Mouse (Mus musculus): Measurements from ENCODE around the gene Slc2a6. TPM values are rescaled to one million over a fixed set of nuclear protein-coding genes. Genes with fewer than 3 reads are reported as not detected.
A peak's percentile ranks its signal among the peaks of the same experiment; 100 is the strongest.

Slc2a6 gene
- 0.76 and 0.94 TPM in 2 replicates for polyA plus RNA-seq (2014; fragmentation: Nextera tagmentation; extraction: Ambion mirVana)

DNA sequence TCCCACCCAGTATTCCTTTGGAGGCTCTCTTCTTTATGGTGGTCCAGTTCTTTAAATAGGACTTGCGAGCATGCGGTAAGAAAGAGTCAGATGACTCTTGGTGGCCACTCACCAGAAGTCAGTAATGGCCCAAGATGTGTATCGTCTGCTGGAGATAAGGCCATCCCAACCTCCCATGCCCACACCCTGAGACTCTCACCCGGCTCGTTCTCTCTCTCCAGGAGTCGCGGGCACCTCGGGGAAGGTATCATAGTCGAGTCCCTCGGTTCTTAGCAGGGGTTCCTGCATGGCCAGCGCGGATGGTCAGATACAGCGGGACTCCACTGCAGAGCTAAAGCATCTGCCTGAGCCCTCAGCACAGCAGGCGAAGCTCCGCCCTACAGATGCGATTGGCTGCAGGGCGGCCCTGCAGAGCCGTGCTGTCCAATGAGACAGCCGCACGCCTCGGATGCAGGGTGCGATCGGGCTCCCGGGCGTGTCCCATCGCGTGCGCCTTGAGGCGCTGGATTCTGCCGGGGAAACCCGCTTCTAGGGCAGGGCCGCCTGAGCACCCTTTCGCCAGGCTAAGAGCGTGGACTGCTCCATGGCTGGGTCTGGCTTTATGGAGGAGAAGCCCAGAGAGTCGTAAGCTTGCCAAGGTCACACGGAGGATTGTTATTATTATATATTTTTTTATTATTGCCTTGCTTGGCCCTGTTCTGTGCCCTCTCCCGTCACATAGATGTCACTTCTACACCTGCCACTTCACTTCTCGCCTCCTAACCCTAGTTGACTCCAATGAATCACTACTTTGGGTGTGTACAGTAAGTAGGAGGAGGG lies at the start of gene Slc2a6:
Gene Slc2a6, minus strand, starts transcription at position 381 of the 819 bp plus-strand sequence.
- ATAC-seq (replicated peaks; ENCODE audit: low FRiP score, low TSS enrichment, low read depth) (peak; percentile 96), DNase-seq (ENCODE audit: low spot score) (peak; percentile 83)
- Histone ChIP-seq H3K9ac (ENCODE audit: low read length) (no peak within 1 kb of the TSS), H3K4me3 (ENCODE audit: low read depth, low read length) (peak within 1 kb of the TSS; percentile 21; the same call in 1 of the 2 replicates), H3K27me3 (replicated peaks; ENCODE audit: control insufficient read depth, insufficient read depth, low read length) (no peaks in the 10 kb centered on the region), H3K4me2 (ENCODE audit: low read length) (peak within 1 kb of the TSS; percentile 47), H3K4me1 (replicated peaks; ENCODE audit: control insufficient read depth, insufficient read depth, low read length) (peaks cover 5% of the 10 kb centered on the region; the same call in 1 of the 2 replicates), H3K9me3 (ENCODE audit: control insufficient read depth, low read length) (no peaks in the 10 kb centered on the region), H3K27ac (ENCODE audit: low read depth) (no peak within 1 kb of the TSS), H3K36me3 (ENCODE audit: control insufficient read depth, insufficient read depth, low read length) (no peaks in the 10 kb centered on the region)
- WGBS, result 4% methylated on average over 38 of the region's 38 CpGs

GRCm38 (mm10) chr2:27075485-27075884 lies 47.7 kb upstream of the Slc2a6 start:
- Histone ChIP-seq H3K4me1 (replicated peaks; ENCODE audit: control insufficient read depth, insufficient read depth, low read length) (peaks cover 34% of the 10 kb centered on the region), H3K9ac (ENCODE audit: low read length) (no peak overlapping the region), H3K4me2 (ENCODE audit: low read length) (no peak overlapping the region), H3K4me3 (ENCODE audit: low read depth, low read length) (no peak overlapping the region), H3K36me3 (ENCODE audit: control insufficient read depth, insufficient read depth, low read length) (no peaks in the 10 kb centered on the region), H3K9me3 (ENCODE audit: control insufficient read depth, low read length) (no peaks in the 10 kb centered on the region), H3K27me3 (replicated peaks; ENCODE audit: control insufficient read depth, insufficient read depth, low read length) (no peaks in the 10 kb centered on the region), H3K27ac (ENCODE audit: low read depth) (no peak overlapping the region)
- 63% methylated on average over 3 of the region's 3 CpGs for WGBS
- DNase-seq (ENCODE audit: low spot score), result no peak
- peak; percentile 38 for ATAC-seq (replicated peaks; ENCODE audit: low FRiP score, low TSS enrichment, low read depth)

DNA sequence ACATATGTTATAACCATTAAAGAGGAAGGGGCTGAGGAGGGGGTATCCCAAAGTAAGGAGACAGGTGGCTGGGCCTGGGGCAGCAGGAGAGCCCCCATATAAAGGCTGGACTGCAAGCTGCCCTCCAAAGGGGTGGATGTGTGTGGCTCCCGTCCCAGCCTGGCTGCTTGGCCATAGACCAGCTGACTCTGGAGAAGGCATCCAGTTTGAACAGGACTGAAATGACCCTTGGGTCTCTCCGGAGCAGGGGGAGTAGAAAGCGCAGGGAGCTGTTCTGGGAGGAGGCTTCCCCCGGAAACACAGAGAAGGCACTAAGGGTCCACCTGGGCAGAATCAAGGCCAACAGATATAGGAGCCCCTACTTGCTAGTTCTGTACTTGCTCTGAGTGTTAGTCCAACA lies 47.0 kb upstream of the Slc2a6 start:
- H3K27me3 ChIP-seq (replicated peaks; ENCODE audit: control insufficient read depth, insufficient read depth, low read length), result no peaks in the 10 kb centered on the region
- H3K36me3 ChIP-seq (ENCODE audit: control insufficient read depth, insufficient read depth, low read length), result no peaks in the 10 kb centered on the region
- H3K9me3 ChIP-seq (ENCODE audit: control insufficient read depth, low read length), result no peaks in the 10 kb centered on the region
- no peak overlapping the region for H3K27ac ChIP-seq (ENCODE audit: low read depth)
- no peak overlapping the region for H3K4me3 ChIP-seq (ENCODE audit: low read depth, low read length)
- ATAC-seq (replicated peaks; ENCODE audit: low FRiP score, low TSS enrichment, low read depth) (no peak), DNase-seq (ENCODE audit: low spot score) (no peak)
- no peak overlapping the region for H3K9ac ChIP-seq (ENCODE audit: low read length)
- WGBS, result 71% methylated on average over 4 of the region's 4 CpGs
- H3K4me1 ChIP-seq (replicated peaks; ENCODE audit: control insufficient read depth, insufficient read depth, low read length), result peaks cover 33% of the 10 kb centered on the region
- H3K4me2 ChIP-seq (ENCODE audit: low read length), result no peak overlapping the region

DNA sequence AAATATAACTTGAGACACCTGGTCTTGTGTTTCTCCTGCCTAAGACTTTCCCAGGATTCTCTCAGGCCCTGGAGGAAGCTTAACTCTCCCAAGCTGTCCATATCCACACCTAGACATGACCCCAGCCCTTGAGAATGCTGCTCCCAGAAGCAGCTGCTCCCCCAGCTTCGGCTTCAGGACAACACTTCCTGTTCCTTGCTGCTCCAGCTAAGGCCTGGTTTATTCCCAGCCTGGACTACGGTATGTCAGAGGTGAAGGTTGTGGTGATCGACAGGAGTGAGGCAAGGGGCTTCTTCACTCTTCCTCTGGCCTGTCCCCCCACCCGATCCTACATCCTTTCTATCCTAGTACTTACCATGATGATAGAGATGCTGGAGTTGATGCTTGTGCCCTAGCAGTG lies 45.6 kb upstream of the Slc2a6 start:
- no peak overlapping the region for H3K27ac ChIP-seq (ENCODE audit: low read depth)

DNA sequence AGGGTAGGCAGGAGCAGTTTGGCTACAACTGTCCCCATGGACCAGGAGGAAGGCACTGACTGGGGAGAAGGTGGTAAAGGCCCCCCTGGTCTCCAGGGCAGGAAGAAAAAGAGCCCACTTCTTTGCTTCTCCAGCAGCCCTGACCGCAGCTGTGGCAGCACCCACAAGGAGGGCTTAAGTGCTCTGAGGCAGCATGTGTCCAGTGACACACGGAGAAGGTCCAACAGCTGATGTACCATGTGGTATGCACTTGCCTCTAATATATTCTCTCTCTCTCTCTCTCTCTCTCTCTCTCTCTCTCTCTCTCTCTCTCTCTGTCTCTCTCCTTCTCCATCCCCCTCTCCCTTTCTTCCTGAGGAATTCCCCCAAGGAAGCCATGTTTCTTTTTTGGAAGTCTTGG lies 44.2 kb upstream of the Slc2a6 start, which contains the start of gene Mymk:
Gene Mymk, minus strand, starts transcription at position 202 of the 400 bp plus-strand sequence.
- Histone ChIP-seq H3K4me3 (ENCODE audit: low read depth, low read length) (no peak within 1 kb of the TSS), H3K27ac (ENCODE audit: low read depth) (no peak within 1 kb of the TSS), H3K27me3 (replicated peaks; ENCODE audit: control insufficient read depth, insufficient read depth, low read length) (no peaks in the 10 kb centered on the region), H3K36me3 (ENCODE audit: control insufficient read depth, insufficient read depth, low read length) (no peaks in the 10 kb centered on the region), H3K9ac (ENCODE audit: low read length) (no peak within 1 kb of the TSS), H3K9me3 (ENCODE audit: control insufficient read depth, low read length) (no peaks in the 10 kb centered on the region), H3K4me2 (ENCODE audit: low read length) (no peak within 1 kb of the TSS), H3K4me1 (replicated peaks; ENCODE audit: control insufficient read depth, insufficient read depth, low read length) (peaks cover 15% of the 10 kb centered on the region)
- ATAC-seq (replicated peaks; ENCODE audit: low FRiP score, low TSS enrichment, low read depth) (no peak), DNase-seq (ENCODE audit: low spot score) (no peak)
- WGBS, result 74% methylated on average over 2 of the region's 2 CpGs

More for the DNA sequence above, 45.6 kb upstream of the Slc2a6 start:
- Histone ChIP-seq H3K27me3 (replicated peaks; ENCODE audit: control insufficient read depth, insufficient read depth, low read length) (no peaks in the 10 kb centered on the region), H3K9me3 (ENCODE audit: control insufficient read depth, low read length) (no peaks in the 10 kb centered on the region), H3K36me3 (ENCODE audit: control insufficient read depth, insufficient read depth, low read length) (no peaks in the 10 kb centered on the region), H3K4me3 (ENCODE audit: low read depth, low read length) (no peak overlapping the region), H3K4me1 (replicated peaks; ENCODE audit: control insufficient read depth, insufficient read depth, low read length) (peaks cover 19% of the 10 kb centered on the region), H3K4me2 (ENCODE audit: low read length) (no peak overlapping the region), H3K9ac (ENCODE audit: low read length) (no peak overlapping the region)
- WGBS, result 53% methylated on average over 4 of the region's 4 CpGs
- ATAC-seq (replicated peaks; ENCODE audit: low FRiP score, low TSS enrichment, low read depth), result no peak
- DNase-seq (ENCODE audit: low spot score), result no peak

DNA sequence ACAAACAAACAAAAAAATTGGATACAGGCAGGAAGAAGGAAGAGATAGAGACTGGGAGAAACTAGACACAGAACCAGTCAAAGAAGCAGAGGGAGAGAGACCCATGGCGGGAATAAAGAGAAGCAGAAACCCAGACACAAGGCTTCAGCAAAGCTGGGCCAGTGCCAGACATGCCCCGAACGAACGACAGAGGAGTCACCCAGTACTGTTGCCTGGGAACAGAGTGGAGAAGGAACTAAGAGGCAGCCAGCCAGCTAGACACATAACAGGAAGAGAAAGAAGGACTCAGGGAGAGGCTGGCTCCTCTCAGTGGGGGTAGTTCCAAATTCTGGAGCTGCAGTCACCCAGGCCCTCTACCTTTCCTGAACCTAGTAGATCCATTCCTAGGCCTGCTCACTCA lies 43.3 kb upstream of the Slc2a6 start:
- Histone ChIP-seq H3K36me3 (ENCODE audit: control insufficient read depth, insufficient read depth, low read length) (no peaks in the 10 kb centered on the region), H3K27me3 (replicated peaks; ENCODE audit: control insufficient read depth, insufficient read depth, low read length) (no peaks in the 10 kb centered on the region), H3K9ac (ENCODE audit: low read length) (no peak overlapping the region), H3K9me3 (ENCODE audit: control insufficient read depth, low read length) (no peaks in the 10 kb centered on the region), H3K4me2 (ENCODE audit: low read length) (no peak overlapping the region), H3K4me3 (ENCODE audit: low read depth, low read length) (no peak overlapping the region), H3K27ac (ENCODE audit: low read depth) (no peak overlapping the region), H3K4me1 (replicated peaks; ENCODE audit: control insufficient read depth, insufficient read depth, low read length) (peaks cover 15% of the 10 kb centered on the region)
- DNase-seq (ENCODE audit: low spot score) (no peak), ATAC-seq (replicated peaks; ENCODE audit: low FRiP score, low TSS enrichment, low read depth) (no peak)
- WGBS, result 33% methylated on average over 4 of the region's 4 CpGs

- WGBS, result 90% methylated on average over 2 of the region's 2 CpGs
- no peaks in the 10 kb centered on the region for H3K36me3 ChIP-seq (ENCODE audit: control insufficient read depth, insufficient read depth, low read length)
- ATAC-seq (replicated peaks; ENCODE audit: low FRiP score, low TSS enrichment, low read depth) (no peak), DNase-seq (ENCODE audit: low spot score) (no peak)
- no peak overlapping the region for H3K4me3 ChIP-seq (ENCODE audit: low read depth, low read length)
- H3K4me2 ChIP-seq (ENCODE audit: low read length), result no peak overlapping the region
- H3K9me3 ChIP-seq (ENCODE audit: control insufficient read depth, low read length), result no peaks in the 10 kb centered on the region
- no peak overlapping the region for H3K27ac ChIP-seq (ENCODE audit: low read depth)
- H3K4me1 ChIP-seq (replicated peaks; ENCODE audit: control insufficient read depth, insufficient read depth, low read length), result peaks cover 11% of the 10 kb centered on the region
- H3K27me3 ChIP-seq (replicated peaks; ENCODE audit: control insufficient read depth, insufficient read depth, low read length), result no peaks in the 10 kb centered on the region
- H3K9ac ChIP-seq (ENCODE audit: low read length), result no peak overlapping the region
These were observed 42.5 kb upstream of the Slc2a6 start for GRCm38 (mm10) chr2:27070247-27070813.

- DNase-seq (ENCODE audit: low spot score), result no peak
- no peak overlapping the region for H3K4me2 ChIP-seq (ENCODE audit: low read length)
- no peak overlapping the region for H3K9ac ChIP-seq (ENCODE audit: low read length)
- H3K36me3 ChIP-seq (ENCODE audit: control insufficient read depth, insufficient read depth, low read length), result no peaks in the 10 kb centered on the region
- peaks cover 10% of the 10 kb centered on the region for H3K4me1 ChIP-seq (replicated peaks; ENCODE audit: control insufficient read depth, insufficient read depth, low read length)
- H3K9me3 ChIP-seq (ENCODE audit: control insufficient read depth, low read length), result no peaks in the 10 kb centered on the region
- no peak overlapping the region for H3K4me3 ChIP-seq (ENCODE audit: low read depth, low read length)
- no peak overlapping the region for H3K27ac ChIP-seq (ENCODE audit: low read depth)
- no peaks in the 10 kb centered on the region for H3K27me3 ChIP-seq (replicated peaks; ENCODE audit: control insufficient read depth, insufficient read depth, low read length)
- WGBS, result 59% methylated on average over 3 of the region's 3 CpGs
- ATAC-seq (replicated peaks; ENCODE audit: low FRiP score, low TSS enrichment, low read depth), result no peak
These were observed 41.8 kb upstream of the Slc2a6 start for GRCm38 (mm10) chr2:27069646-27070045.
